Mouse (Mus musculus): Measurements from ENCODE around the gene Tubgcp5.

- no peak for TF ChIP-seq CTCF (IDR thresholded peaks at IDR 0.05; ENCODE audit: low read depth)
- no peak for TF ChIP-seq EP300 (IDR thresholded peaks at IDR 0.05; ENCODE audit: low read depth)
These were observed 65.5 kb downstream of the Tubgcp5 start for GRCm38 (mm10) chr7:55859518-55859872.
